Mouse (Mus musculus) heart, postnatal 10 days (tissue): Measurements from ENCODE around the gene Pgd. TPM values are rescaled to one million over a fixed set of nuclear protein-coding genes. Genes with fewer than 3 reads are reported as not detected.
A peak's percentile ranks its signal among the peaks of the same experiment; 100 is the strongest.
"Not testable (repeated sequence)": the region's sequence is repeated elsewhere in the genome, so short reads cannot be mapped to it uniquely, and the experiment has no call there.

Source experiments
- DNase-seq, 2 experiments: peaks; one replicate each; pipeline ENCODE4 v3.0.0; 2021
- intact Hi-C: fragments of 180-260 bp; cut with DNase I; formaldehyde crosslinking; loops from one replicate; pipeline ENCODE4 v1.15.1; 2025
- total RNA-seq, 2 experiments: library from RNA; stranded (reverse); gene quantifications; 2 replicates each; pipeline ENCODE4 v1.2.3; 2021

The Pgd gene
- total RNA-seq, result 10 to 100 TPM; 52.7 to 57.4 TPM

DNA sequence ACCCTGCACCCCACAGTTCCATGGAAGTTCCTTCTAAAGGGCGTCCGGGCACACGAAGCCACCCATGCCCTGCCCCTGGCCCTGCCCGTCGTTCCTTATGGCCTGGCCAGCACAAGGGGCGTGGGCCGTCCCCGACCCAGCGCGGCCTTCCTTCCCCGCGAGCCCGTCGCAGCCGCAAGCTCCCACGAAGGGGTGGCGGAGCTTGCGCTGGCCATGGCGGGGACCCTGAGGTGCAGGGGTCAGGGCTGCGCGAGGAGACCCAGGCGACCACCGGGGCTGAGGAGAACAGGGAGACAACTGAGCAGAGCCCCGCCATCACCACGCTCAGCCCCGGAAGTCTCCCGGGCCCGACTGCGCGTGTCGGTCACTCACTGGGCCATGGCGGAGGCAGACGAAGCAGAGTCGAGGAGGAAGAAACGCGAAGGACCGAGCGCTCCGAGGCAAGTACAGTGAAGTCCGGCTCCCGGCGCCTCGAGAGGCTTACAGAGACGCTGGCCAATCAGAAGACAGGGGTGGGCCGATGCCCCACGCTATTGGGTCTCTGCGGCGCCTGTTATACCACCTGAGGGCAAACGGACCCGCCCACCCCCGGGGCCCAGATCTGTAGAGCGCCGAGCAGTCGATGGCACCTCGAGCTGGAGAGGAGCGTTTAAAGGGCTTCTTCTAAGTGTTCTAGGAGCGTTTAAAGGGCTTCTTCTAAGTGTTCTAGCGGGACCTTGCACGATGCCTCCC, at the start of gene Pgd:
Pgd (minus strand) TSS at position 557 of the 732 bp plus-strand sequence.
- intact Hi-C loops, result no loop called here

DNA sequence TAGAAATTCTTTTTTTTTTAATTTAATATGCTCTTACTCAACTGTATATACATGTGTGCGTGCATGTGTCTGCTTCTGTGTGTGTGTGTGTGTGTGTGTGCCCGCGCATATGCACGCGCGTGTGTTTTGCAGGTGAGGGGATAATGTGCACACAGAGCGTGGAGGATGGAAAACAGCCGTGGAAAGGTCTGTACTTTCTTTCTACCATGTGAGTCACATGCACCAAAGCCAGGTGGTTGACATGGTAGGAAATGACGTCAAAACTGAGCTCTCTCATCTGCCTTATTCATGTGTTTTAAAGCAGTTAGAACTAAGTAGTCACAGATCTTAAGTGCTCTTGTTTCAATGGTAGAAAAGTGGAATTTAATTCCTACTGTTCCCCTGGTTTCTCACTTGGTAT, 49.4 kb upstream of the Pgd start:
- intact Hi-C loops, result no loop called here
- DNase-seq, result no peak

More for the DNA sequence above, at the start of gene Pgd:
- peak; percentile 97 to 98 for DNase-seq

GRCm38 (mm10) chr4:149215397-149215796, 48.8 kb upstream of the Pgd start:
- no peak for DNase-seq
- intact Hi-C loops, result no loop called here

DNA sequence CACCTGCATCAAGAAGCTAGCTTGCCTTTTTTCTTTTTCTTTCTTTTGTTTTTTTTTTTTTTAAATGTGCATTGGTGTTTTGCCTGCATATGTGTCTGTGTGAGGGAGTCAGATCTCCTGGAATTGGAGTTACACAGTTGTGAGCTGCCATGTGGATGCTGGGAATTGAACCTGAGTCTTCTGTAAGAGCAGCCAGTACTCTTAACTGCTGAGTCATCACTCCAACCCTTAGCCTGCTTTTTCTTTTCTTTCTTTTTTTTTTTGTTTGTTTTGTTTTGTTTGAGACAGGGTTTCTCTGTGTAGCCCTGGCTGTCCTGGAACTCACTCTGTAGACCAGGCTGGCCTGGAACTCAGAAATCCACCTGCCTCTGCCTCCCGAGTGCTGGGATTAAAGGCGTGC, 47.9 kb upstream of the Pgd start:
- intact Hi-C loops, DNase-seq: not testable (repeated sequence)

DNA sequence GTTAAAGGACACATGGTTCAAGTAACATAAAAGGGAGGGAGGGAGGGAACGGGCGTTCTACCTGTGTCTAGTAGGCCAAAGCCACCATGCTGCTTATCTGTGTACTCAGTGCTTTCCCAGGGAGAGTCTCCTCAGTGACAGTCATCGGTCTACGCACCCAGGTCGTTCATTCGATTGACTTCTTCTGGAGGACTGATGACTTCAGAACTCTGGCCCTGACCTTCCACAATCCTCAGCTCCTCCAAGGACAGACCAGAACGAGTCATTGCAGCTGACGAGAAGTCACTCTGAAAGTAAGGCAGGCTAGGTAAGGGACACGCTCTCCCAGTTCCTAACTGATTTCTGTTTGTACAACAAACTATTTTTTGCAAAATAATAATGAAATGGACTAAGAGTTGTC, 46.9 kb upstream of the Pgd start:
- DNase-seq, result no peak
- intact Hi-C loops, result no loop called here

GRCm38 (mm10) chr4:149211441-149211840, 44.9 kb upstream of the Pgd start:
- intact Hi-C loops, result not testable (repeated sequence)
- peak in 1 of 2 experiments; percentile 30 for DNase-seq

GRCm38 (mm10) chr4:149202467-149202866, 35.9 kb upstream of the Pgd start:
- peak in 1 of 2 experiments; percentile 10 for DNase-seq
- intact Hi-C loops, result no loop called here

- no peak for DNase-seq
- intact Hi-C loops, result no loop called here
Measured at GRCm38 (mm10) chr4:149201110-149201509, 34.5 kb upstream of the Pgd start.

DNA sequence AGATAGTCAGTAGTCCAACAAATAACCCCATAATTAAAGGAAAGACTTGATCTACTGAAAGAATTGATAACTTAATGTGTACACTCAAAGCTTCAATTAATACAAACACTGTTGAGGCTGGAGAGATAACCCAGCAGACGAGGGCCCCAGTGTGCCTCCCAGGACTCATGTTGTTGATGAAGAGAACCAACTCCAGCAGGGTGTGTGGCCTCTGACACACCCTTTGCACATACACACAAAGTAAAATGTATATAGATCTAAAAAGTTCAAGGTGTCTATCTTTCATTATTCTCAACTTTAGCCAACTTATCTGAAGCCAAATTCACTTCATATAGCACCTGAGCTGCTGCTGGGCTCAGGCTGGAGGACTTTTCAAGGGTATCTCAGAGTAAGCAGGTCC, 30.6 kb upstream of the Pgd start:
- DNase-seq, result no peak
- intact Hi-C loops, result no loop called here

DNA sequence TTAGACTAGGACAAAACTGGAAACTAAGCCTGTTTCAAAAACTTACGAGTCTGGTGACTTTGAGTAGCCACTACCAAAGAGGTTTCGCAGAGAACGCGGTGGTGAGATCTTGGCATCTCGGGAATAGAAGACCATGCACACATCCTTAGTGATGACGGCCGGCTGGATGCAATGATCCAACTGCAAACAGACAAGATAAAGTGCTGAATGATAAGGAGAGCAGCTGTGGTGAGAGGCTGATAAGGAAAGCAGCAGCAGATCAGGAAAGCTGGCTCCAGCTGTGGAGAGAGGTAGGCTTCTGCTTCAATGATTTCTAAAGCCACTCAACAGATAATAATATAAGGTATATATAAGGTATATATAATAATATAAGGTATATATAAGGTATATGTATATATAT, 24.5 kb upstream of the Pgd start:
- no peak for DNase-seq
- intact Hi-C loops, result no loop called here

DNA sequence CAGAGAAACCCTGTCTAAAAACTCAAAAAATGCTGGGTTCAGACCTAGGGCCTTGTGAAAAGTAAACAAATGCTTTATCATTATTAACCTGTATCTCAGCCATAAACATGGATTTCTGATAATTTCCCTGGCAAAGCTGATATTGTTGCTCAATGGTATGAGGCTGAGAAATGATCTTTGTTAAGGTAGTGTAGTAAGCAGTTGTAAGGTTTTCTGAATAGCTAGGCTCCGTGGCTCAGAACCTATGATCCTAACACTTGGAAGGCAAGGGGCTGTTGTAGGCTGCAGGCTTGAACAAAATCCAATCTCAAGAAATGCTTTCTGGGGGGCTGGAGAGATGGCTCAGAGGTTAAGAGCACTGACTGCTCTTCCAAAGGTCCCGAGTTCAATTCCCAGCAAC, 22.0 kb upstream of the Pgd start:
- intact Hi-C loops, result no loop called here
- no peak for DNase-seq

- peak; percentile 20 to 37 for DNase-seq
- intact Hi-C loops, result no loop called here
Measured at GRCm38 (mm10) chr4:149182755-149183154, 16.2 kb upstream of the Pgd start.

GRCm38 (mm10) chr4:149182192-149182591, 15.6 kb upstream of the Pgd start:
- DNase-seq, result peak; percentile 35 to 40
- intact Hi-C loops, result no loop called here

DNA sequence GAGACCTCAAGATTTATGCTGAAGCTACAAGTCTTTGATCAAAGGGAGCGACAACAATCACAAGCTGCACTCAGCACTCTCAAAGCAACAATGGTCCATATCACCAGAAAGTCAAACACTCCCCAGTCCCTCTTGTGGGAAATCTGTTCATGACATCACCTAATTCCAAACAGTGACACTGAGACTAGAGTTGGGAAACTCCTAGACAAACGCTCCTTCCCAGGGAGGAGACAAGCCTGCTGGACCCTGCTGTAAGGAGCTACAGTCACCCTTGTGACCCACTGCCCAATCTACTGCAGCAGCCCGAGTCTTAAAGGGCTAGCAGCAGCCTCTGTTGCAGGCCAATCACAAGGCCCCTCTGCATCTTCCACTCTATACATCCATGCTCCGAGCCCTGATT, 13.0 kb upstream of the Pgd start:
- intact Hi-C loops, result no loop called here
- DNase-seq, result peak in 1 of 2 experiments; percentile 21

DNA sequence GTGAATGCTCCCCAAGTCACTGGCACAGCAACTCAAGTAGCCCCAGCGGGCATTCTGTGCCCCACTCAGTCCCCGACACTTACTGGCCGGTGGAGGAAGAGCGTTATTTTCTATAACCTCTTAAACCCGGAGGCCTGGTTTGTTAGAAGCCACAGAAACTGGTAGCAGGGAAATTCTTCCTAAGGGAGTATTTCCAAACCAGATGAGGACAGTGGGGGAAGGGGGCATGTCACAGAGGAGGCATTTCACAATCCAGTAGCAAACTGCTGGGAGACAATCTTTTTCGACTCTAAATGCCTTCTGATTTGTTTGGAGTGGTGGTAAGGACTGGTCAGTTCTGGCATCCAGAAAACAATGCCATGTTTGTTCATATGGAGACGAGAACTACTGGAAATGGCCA, 12.6 kb upstream of the Pgd start:
- DNase-seq, result no peak
- intact Hi-C loops, result no loop called here

GRCm38 (mm10) chr4:149178328-149178727, 11.8 kb upstream of the Pgd start:
- intact Hi-C loops, result no loop called here
- no peak for DNase-seq

GRCm38 (mm10) chr4:149177046-149177445, 10.5 kb upstream of the Pgd start:
- no peak for DNase-seq
- intact Hi-C loops, result no loop called here

- intact Hi-C loops, result no loop called here
- no peak for DNase-seq
Measured at GRCm38 (mm10) chr4:149176645-149177044, 10.1 kb upstream of the Pgd start.

DNA sequence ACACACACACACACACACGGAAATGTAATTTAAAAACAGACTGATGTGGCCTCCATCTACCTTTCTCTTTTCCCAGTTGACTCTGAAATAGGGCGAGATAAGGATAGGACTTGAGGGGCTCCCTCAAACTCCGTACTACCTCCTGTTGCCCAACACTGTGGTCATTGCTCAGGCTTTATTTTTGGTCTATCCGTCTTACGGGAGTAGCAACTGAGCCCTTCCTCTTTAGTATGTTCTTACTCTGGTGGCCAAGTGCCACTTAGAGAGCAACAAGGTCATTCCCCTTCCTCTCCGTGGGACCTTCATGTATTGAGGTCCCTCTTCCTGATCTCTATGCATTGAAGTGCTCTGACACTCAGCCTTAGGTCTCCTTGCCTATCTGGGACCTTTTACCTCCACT, 7.1 kb upstream of the Pgd start:
- DNase-seq, result no peak
- intact Hi-C loops, result no loop called here

- intact Hi-C loops, result no loop called here
- peak; percentile 73 to 76 for DNase-seq
Measured at GRCm38 (mm10) chr4:149172666-149173065, 6.1 kb upstream of the Pgd start.

- intact Hi-C loops, result no loop called here
- DNase-seq, result peak in 1 of 2 experiments; percentile 58
Measured at GRCm38 (mm10) chr4:149172083-149172482, 5.5 kb upstream of the Pgd start.

DNA sequence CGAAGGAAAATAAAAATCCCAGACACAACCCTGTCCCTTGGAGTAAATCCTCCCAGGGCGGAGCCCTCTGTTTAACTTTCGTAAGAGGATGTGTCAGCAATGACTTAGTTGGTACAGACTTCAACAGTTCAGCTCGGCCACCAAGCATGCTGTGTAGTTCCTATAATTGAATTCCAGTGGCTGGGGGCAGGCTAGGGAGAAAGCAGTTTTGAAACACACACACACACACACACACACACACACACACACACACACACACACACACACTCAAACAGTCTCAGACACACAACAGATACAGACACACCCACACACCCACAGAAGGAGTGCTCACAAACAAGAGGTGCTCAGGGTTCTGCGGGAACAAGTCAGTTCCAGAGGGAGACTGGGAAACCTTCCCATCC, 5.0 kb upstream of the Pgd start:
- intact Hi-C loops, result no loop called here
- DNase-seq, result peak in 1 of 2 experiments; percentile 46

DNA sequence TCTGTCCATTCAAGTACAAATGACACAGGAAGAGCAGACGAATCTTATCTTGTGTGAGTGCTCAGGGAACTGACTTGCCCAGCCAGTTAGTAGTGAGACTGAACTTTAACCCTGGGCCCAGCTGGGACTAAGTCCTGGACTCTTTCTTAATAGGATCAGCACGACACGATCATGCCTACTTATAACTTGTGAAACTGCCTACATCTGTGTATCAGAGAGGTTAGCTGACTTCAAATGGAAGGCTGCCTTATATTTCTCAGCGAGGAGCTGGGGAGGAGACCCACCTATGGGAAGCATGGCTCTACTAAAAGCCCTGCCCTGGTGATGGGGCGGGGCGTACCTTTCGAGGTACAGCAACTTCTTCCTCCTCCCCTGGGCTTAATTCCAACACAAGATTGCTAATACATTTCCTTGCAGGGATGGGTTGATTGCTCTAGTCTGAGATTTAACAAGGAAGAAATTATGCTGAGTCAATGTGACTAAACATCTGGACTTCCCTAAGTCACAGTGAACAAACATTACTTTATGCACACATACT, 3.9 kb upstream of the Pgd start:
- intact Hi-C loops, result no loop called here
- no peak for DNase-seq
